Mouse (Mus musculus): ENCODE results near the gene Pilrb1.

DNA sequence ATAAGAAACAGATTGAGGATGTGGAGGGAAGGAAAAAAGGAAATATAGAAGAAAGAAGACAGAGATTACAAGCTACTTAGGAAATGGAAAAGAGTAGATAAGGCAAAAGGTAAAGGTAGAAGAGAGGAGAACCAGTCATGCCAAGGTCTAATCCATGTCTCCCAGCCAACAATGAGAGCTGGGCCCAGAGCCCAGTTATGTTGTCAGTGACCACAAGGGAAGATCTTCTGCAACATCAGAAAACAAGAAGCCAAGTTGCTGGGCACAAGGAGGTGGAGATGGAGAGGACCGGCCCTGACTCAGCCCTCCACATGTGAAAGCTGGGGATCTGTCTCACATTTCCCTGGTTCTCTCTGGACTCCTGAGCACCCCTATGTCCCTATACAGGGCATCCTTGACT lies 29.8 kb upstream of the Pilrb1 start:
- no peak for TF ChIP-seq USF2 (IDR thresholded peaks at IDR 0.05; ENCODE audit: borderline replicate concordance in 1 of 2, insufficient read depth in 1 of 2, low read depth in 1 of 2, low read length in 2 of 2)
- TF ChIP-seq RCOR1 (IDR thresholded peaks at IDR 0.05; ENCODE audit: low read depth, low read length) = no peak
- TF ChIP-seq NELFE (IDR thresholded peaks at IDR 0.05; ENCODE audit: low read depth, low read length) = no peak
